Mouse (Mus musculus) MEL (cell line): ENCODE measurements around the gene Ypel5. TPM values are rescaled to one million over a fixed set of nuclear protein-coding genes. Genes with fewer than 3 reads are reported as not detected.

Experiments
- DNase-seq: peaks from one replicate; pipeline ENCODE4 v3.0.0; 2011; ENCODE audit warnings: low read depth, low spot score
- H3K27ac ChIP-seq: 2 replicates; pipeline ENCODE4 v1.5.1; 2012; ENCODE audit warnings: low read depth, mild to moderate bottlenecking, control low read depth, low read length, moderate library complexity; ENCODE audit not compliant: control insufficient read depth
- H3K27me3 ChIP-seq, 2 experiments: fragments of 150-350 bp in 1 of 2; sonication (generic) in 1 of 2; 2 replicates each; pipeline ENCODE4 v1.6.1; 2012; ENCODE audit warnings: low read length in 2 of 2, mild to moderate bottlenecking in 2 of 2, improper control_type of control experiment in 1 of 2, moderate library complexity in 1 of 2; ENCODE audit not compliant: insufficient read depth in 2 of 2, control insufficient read depth in 1 of 2
- H3K36me3 ChIP-seq, 2 experiments: 2 replicates each; pipeline ENCODE4 v1.6.1; 2012 to 2014; ENCODE audit warnings: low read length in 2 of 2, improper control_type of control experiment in 1 of 2, inconsistent platforms in 1 of 2, mild to moderate bottlenecking in 1 of 2; ENCODE audit not compliant: insufficient read depth in 2 of 2, control insufficient read depth in 1 of 2
- H3K4me1 ChIP-seq, 2 experiments: fragments of 150-350 bp in 1 of 2; sonication (generic) in 1 of 2; 2 replicates each; pipeline ENCODE4 v1.6.1; 2012; ENCODE audit warnings: low read length in 2 of 2, improper control_type of control experiment in 1 of 2, mild to moderate bottlenecking in 1 of 2; ENCODE audit not compliant: insufficient read depth in 2 of 2, control insufficient read depth in 1 of 2
- H3K4me3 ChIP-seq, 2 experiments: fragments of 150-350 bp in 1 of 2; sonication (generic) in 1 of 2; 2 replicates each; pipeline ENCODE4 v1.5.1; 2012; ENCODE audit warnings: low read depth in 2 of 2, low read length in 2 of 2, mild to moderate bottlenecking in 2 of 2, moderate library complexity in 2 of 2, control low read depth in 1 of 2, improper control_type of control experiment in 1 of 2; ENCODE audit not compliant: control insufficient read depth in 1 of 2, insufficient read depth in 1 of 2
- H3K79me2 ChIP-seq: 2 replicates; pipeline ENCODE4 v1.6.1; 2012; ENCODE audit warnings: mild to moderate bottlenecking, low read length, moderate library complexity; ENCODE audit not compliant: control insufficient read depth, poor library complexity, insufficient read depth
- H3K9ac ChIP-seq: 2 replicates; pipeline ENCODE4 v1.6.1; 2012; ENCODE audit warnings: low read depth, mild to moderate bottlenecking, control low read depth, low read length, moderate library complexity; ENCODE audit not compliant: control insufficient read depth, poor library complexity, severe bottlenecking
- H3K9me3 ChIP-seq: fragments of 150-350 bp; sonication (generic); replicated peaks from 2 replicates; pipeline ENCODE4 v1.6.1; 2012; ENCODE audit warnings: mild to moderate bottlenecking, low read length, improper control_type of control experiment, moderate library complexity; ENCODE audit not compliant: insufficient read depth
- BHLHE40 ChIP-seq: IDR thresholded peaks from 2 replicates; pipeline ENCODE4 v1.6.1; 2012; ENCODE audit warnings: low read depth, mild to moderate bottlenecking, inconsistent platforms, low read length, improper control_type of control experiment, borderline replicate concordance
- ELF1 ChIP-seq: IDR thresholded peaks from 2 replicates; pipeline ENCODE4 v1.6.1; 2014; ENCODE audit warnings: low read depth, mild to moderate bottlenecking, inconsistent platforms, low read length, improper control_type of control experiment, moderate library complexity
- EP300 ChIP-seq, 2 experiments: IDR thresholded peaks; 2 replicates each; pipeline ENCODE4 v1.6.1; 2011; ENCODE audit warnings: improper control_type of control experiment in 2 of 2, low read length in 2 of 2, low read depth in 1 of 2, mild to moderate bottlenecking in 1 of 2
- ETS1 ChIP-seq: IDR thresholded peaks from 2 replicates; pipeline ENCODE4 v1.6.1; 2012; ENCODE audit warnings: low read depth, mild to moderate bottlenecking, inconsistent platforms, low read length, improper control_type of control experiment, moderate library complexity
- HCFC1 ChIP-seq: IDR thresholded peaks from 2 replicates; pipeline ENCODE4 v1.6.1; 2012; ENCODE audit warnings: low read depth, mild to moderate bottlenecking, inconsistent platforms, low read length, improper control_type of control experiment, moderate library complexity
- KAT2A ChIP-seq: conservative IDR thresholded peaks from 2 replicates; pipeline ENCODE4 v1.6.1; 2012; ENCODE audit warnings: low read depth, low read length, improper control_type of control experiment, inconsistent platforms
- MAFK ChIP-seq: IDR thresholded peaks from 2 replicates; pipeline ENCODE4 v1.6.1; 2011; ENCODE audit warnings: low read depth, mild to moderate bottlenecking, low read length, improper control_type of control experiment, borderline replicate concordance
- MAX ChIP-seq: IDR thresholded peaks from 2 replicates; pipeline ENCODE4 v1.6.1; 2011; ENCODE audit warnings: low read length, improper control_type of control experiment
- MEF2A ChIP-seq: IDR thresholded peaks from 2 replicates; pipeline ENCODE4 v1.6.1; 2014; ENCODE audit warnings: low read depth, mild to moderate bottlenecking, inconsistent platforms, low read length, improper control_type of control experiment; ENCODE audit not compliant: poor library complexity, insufficient replicate concordance, severe bottlenecking; ENCODE audit errors: extremely low read depth
- MXI1 ChIP-seq: IDR thresholded peaks from 2 replicates; pipeline ENCODE4 v1.6.1; 2011; ENCODE audit warnings: mild to moderate bottlenecking, low read depth, low read length, improper control_type of control experiment
- MYB ChIP-seq: IDR thresholded peaks from 2 replicates; pipeline ENCODE4 v1.6.1; 2011; ENCODE audit warnings: mild to moderate bottlenecking, low read depth, low read length, improper control_type of control experiment
- MYC ChIP-seq: IDR thresholded peaks from 2 replicates; pipeline ENCODE4 v1.6.1; 2011; ENCODE audit warnings: low read depth, mild to moderate bottlenecking, low read length, improper control_type of control experiment, moderate library complexity
- NELFE ChIP-seq: IDR thresholded peaks from 2 replicates; pipeline ENCODE4 v1.6.1; 2011; ENCODE audit warnings: low read depth, low read length, improper control_type of control experiment
- NRF1 ChIP-seq: IDR thresholded peaks from 2 replicates; pipeline ENCODE4 v1.6.1; 2014; ENCODE audit warnings: low read depth, mild to moderate bottlenecking, inconsistent platforms, low read length, improper control_type of control experiment, moderate library complexity; ENCODE audit not compliant: poor library complexity, insufficient read depth, severe bottlenecking
- POLR2A ChIP-seq, 2 experiments: IDR thresholded peaks; 2 replicates each; pipeline ENCODE4 v1.6.1; 2011 to 2012; ENCODE audit warnings: low read length in 2 of 2, mild to moderate bottlenecking in 2 of 2, control low read depth in 1 of 2, improper control_type of control experiment in 1 of 2, low read depth in 1 of 2, moderate library complexity in 1 of 2; ENCODE audit not compliant: control insufficient read depth in 1 of 2, insufficient read depth in 1 of 2, poor library complexity in 1 of 2
- POLR2AphosphoS2 ChIP-seq: IDR thresholded peaks from 2 replicates; pipeline ENCODE4 v1.6.1; 2011; ENCODE audit warnings: low read length, improper control_type of control experiment
- SIN3A ChIP-seq: IDR thresholded peaks from 2 replicates; pipeline ENCODE4 v1.6.1; 2012; ENCODE audit warnings: low read length, improper control_type of control experiment, inconsistent platforms
- TAL1 ChIP-seq: IDR thresholded peaks from 2 replicates; pipeline ENCODE4 v1.6.1; 2012; ENCODE audit warnings: mild to moderate bottlenecking, inconsistent platforms, low read length, moderate library complexity, mixed read lengths
- TBP ChIP-seq: IDR thresholded peaks from 2 replicates; pipeline ENCODE4 v1.8.0; 2011; ENCODE audit warnings: low read depth, low read length, improper control_type of control experiment
- UBTF ChIP-seq: IDR thresholded peaks from 2 replicates; pipeline ENCODE4 v1.6.1; 2012; ENCODE audit warnings: low read depth, mild to moderate bottlenecking, inconsistent platforms, low read length, improper control_type of control experiment, moderate library complexity, borderline replicate concordance; ENCODE audit not compliant: insufficient read depth
- USF1 ChIP-seq: IDR thresholded peaks from 2 replicates; pipeline ENCODE4 v1.6.1; 2014; ENCODE audit warnings: low read depth, mild to moderate bottlenecking, inconsistent platforms, low read length, improper control_type of control experiment, moderate library complexity
- USF2 ChIP-seq, 2 experiments: IDR thresholded peaks; 2 replicates each; pipeline ENCODE4 v1.6.1; 2011 to 2012; ENCODE audit warnings: improper control_type of control experiment in 2 of 2, low read length in 2 of 2, borderline replicate concordance in 1 of 2, inconsistent platforms in 1 of 2, low read depth in 1 of 2, mild to moderate bottlenecking in 1 of 2; ENCODE audit not compliant: insufficient read depth in 1 of 2
- ZC3H11A ChIP-seq: IDR thresholded peaks from 2 replicates; pipeline ENCODE4 v1.6.1; 2012; ENCODE audit warnings: low read depth, mild to moderate bottlenecking, inconsistent platforms, low read length, improper control_type of control experiment
- ZKSCAN1 ChIP-seq: IDR thresholded peaks from 2 replicates; pipeline ENCODE4 v1.6.1; 2012; ENCODE audit warnings: low read depth, mild to moderate bottlenecking, inconsistent platforms, low read length, improper control_type of control experiment, moderate library complexity
- ZMIZ1 ChIP-seq: IDR thresholded peaks from 2 replicates; pipeline ENCODE4 v1.6.1; 2012; ENCODE audit warnings: low read depth, mild to moderate bottlenecking, inconsistent platforms, low read length, improper control_type of control experiment, moderate library complexity
- polyA plus RNA-seq, 2 experiments: library from polyadenylated mRNA; stranded (reverse) in 1 of 2; unstranded in 1 of 2; fragments of >175 nt in 1 of 2; fragments of >200 nt in 1 of 2; gene quantifications; 2 replicates each; pipeline versions ENCODE4 v1.2.1 to v1.2.4; 2012; ENCODE audit warnings: low replicate concordance in 2 of 2, low read depth in 1 of 2; ENCODE audit not compliant: insufficient read length in 2 of 2, insufficient read depth in 1 of 2, missing spikeins in 1 of 2
- total RNA-seq: library from RNA; depleted of rRNA; stranded (reverse); fragments of 300-350 nt; gene quantifications from 2 replicates; pipeline ENCODE4 v1.2.3, GENCODE M21; 2012

The Ypel5 gene
- total and polyA plus RNA-seq, 3 experiments, result 9.2 to 80.4 (median 15.5) TPM

DNA sequence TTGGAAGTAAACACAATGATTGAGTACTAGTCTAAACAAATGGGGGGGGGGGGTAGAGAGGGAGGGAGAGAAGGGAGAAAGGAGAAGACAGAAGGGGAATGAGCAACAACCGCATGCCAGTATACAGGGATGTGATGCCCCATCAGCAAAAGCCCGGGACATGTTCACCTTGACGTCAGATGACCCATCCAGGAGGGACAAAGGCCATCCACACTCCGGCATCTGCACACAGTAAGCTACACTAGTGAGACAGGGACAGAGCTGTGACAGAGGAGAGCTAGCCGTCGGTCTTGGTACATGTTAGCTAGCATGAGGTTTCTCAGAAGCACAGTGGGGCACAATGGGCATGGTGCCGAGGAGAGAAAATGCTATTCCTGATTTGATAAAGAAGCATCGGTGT, 7.6 kb upstream of the Ypel5 start:
- Histone ChIP-seq H3K27me3 (no peaks in the 10 kb centered on the region), H3K4me3 (no peak overlapping the region), H3K27ac (no peak overlapping the region), H3K9ac (no peak overlapping the region), H3K4me1 (peaks cover 0 to 5% of the 10 kb centered on the region in 2 experiments; a peak in 1 of 4 replicates), H3K9me3 (no peaks in the 10 kb centered on the region), H3K79me2 (no peaks in the 10 kb centered on the region), H3K36me3 (peaks cover 0 to 4% of the 10 kb centered on the region in 2 experiments; a peak in 2 of 4 replicates)
- TF ChIP-seq KAT2A, result no peak
- TF ChIP-seq HCFC1, result no peak
- TF ChIP-seq MYC, result no peak
- TF ChIP-seq UBTF, result no peak
- no peak for TF ChIP-seq USF1
- TF ChIP-seq MAFK, result no peak
- no peak for TF ChIP-seq ZC3H11A
- TF ChIP-seq ZKSCAN1, result no peak
- TF ChIP-seq MAX, result no peak
- no peak for TF ChIP-seq TAL1
- no peak for DNase-seq

DNA sequence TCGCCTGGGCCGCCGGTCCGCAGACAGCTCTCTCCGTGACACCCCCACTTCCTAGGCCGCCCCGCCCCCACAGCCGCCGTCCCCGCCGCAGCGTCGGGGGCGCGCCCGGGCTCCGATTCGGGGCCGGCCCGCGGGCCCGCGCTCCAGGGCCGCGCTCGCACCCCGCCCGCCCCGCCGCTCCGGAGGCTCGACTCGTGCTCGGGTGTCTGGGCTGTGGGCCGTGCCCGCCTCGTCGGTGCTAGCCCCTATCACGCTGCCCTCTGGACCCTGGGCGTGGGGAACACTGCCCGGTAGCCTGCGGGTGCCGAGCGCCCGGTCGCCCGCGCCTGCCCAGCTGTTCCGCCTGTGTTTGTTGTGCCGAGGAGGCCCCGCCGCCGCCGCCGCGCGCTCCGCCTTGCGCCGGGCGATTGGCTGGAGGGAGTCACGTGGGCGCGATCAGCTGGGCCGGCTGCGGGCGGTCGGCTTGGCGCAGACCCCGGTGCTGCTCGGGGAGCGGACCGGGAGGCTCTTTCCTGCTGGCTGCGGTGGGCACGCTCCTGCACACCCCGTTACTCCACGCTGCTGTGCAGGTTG, 973 bp downstream of the Ypel5 start:
- TF ChIP-seq MYB, result no peak
- peak; percentile 51 for TF ChIP-seq NELFE
- TF ChIP-seq NRF1, result peak; percentile 56
- TF ChIP-seq ZMIZ1, result peak; percentile 44; the same call in 1 of the 2 replicates
- TF ChIP-seq MEF2A, result no peak
- TF ChIP-seq SIN3A, result peak; percentile 82
- peak; percentile 39; the same call in 1 of the 2 replicates for TF ChIP-seq POLR2AphosphoS2
- peak; percentile 70; the same call in 1 of the 2 replicates for TF ChIP-seq MXI1
- TF ChIP-seq MAX, result peak; percentile 85
- TF ChIP-seq HCFC1, result no peak
- TF ChIP-seq EP300 (IDR thresholded peaks at IDR 0.05; ENCODE audit: low read depth in 1 of 2, low read length in 2 of 2), result no peak
- peak; percentile 53 to 70; a peak in 2 of 4 replicates for TF ChIP-seq POLR2A (IDR thresholded peaks at IDR 0.05; ENCODE audit: control insufficient read depth in 1 of 2, insufficient read depth in 1 of 2, low read depth in 1 of 2, low read length in 2 of 2, poor library complexity in 1 of 2)
- peak; percentile 5; the same call in 1 of the 2 replicates for TF ChIP-seq BHLHE40
- TF ChIP-seq USF2 (IDR thresholded peaks at IDR 0.05; ENCODE audit: borderline replicate concordance in 1 of 2, insufficient read depth in 1 of 2, low read depth in 1 of 2, low read length in 2 of 2), result peak; percentile 43 to 91; a peak in 2 of 4 replicates
- peak; percentile 92 for TF ChIP-seq ETS1
- peak; percentile 98 for TF ChIP-seq USF1
- no peak for TF ChIP-seq ELF1
- no peak for TF ChIP-seq TBP
- peaks cover 10 to 26% of the 10 kb centered on the region in 2 experiments for H3K4me1 ChIP-seq
- peaks cover 13% of the 10 kb centered on the region for H3K79me2 ChIP-seq
- H3K27me3 ChIP-seq, result no peaks in the 10 kb centered on the region
- H3K9me3 ChIP-seq, result no peaks in the 10 kb centered on the region
- H3K36me3 ChIP-seq, result peaks cover 0 to 34% of the 10 kb centered on the region in 2 experiments; a peak in 3 of 4 replicates
- peak; percentile 93 for DNase-seq
- H3K9ac ChIP-seq, result peak overlapping the region; percentile 96
- peak overlapping the region; percentile 100 for H3K27ac ChIP-seq
- peak overlapping the region; percentile 96 for H3K4me3 ChIP-seq
